Comparison of ENCODE assay signal across 8 mouse cellular contexts in genomic region chr12:3235124-3235631, GRCm38 (mm10).
DNase-seq lines count a peak whose midpoint lies in the region; ATAC-seq and TF ChIP-seq lines count a peak whose summit lies in the region.

No protein-coding gene starts in this region.

- no peaks in the 10 kb centered on the region for H3K4me1 ChIP-seq in bone marrow macrophage, adult 2 months (ENCODE audit: control insufficient read depth, insufficient read depth, low read length)
- H3K4me1 ChIP-seq in embryonic fibroblast, embryonic 13.5 days (ENCODE audit: control insufficient read depth, insufficient read depth, low read length) = no peaks in the 10 kb centered on the region
- no peaks in the 10 kb centered on the region for H3K4me1 ChIP-seq in heart, embryonic 11.5 days (ENCODE audit: control insufficient read depth, insufficient read depth, low read length)
- no peaks in the 10 kb centered on the region for H3K4me1 ChIP-seq in kidney, embryonic 16.5 days (ENCODE audit: insufficient read depth, low read length)
- H3K4me1 ChIP-seq in liver, adult 2 months (ENCODE audit: control insufficient read depth, insufficient read depth, low read length) = peaks cover 4% of the 10 kb centered on the region; the same call in 1 of the 2 replicates

- H3K9me3 ChIP-seq in heart, embryonic 11.5 days (replicated peaks; ENCODE audit: control insufficient read depth, low read length) = peaks cover 11% of the 10 kb centered on the region
- peaks cover 16% of the 10 kb centered on the region for H3K9me3 ChIP-seq in kidney, embryonic 16.5 days (ENCODE audit: low read length)

- peak overlapping the region; percentile 68 for H3K4me2 ChIP-seq in heart, embryonic 11.5 days
- peak overlapping the region; percentile 57 for H3K4me2 ChIP-seq in kidney, embryonic 16.5 days (replicated peaks; ENCODE audit: low read depth, low read length)
- peak overlapping the region; percentile 85 for H3K4me2 ChIP-seq in myocyte (ENCODE audit: low read depth)

- TF ChIP-seq POLR2A in bone marrow macrophage, adult 2 months (IDR thresholded peaks at IDR 0.05; ENCODE audit: borderline replicate concordance, low read depth, low read length) = no peak
- TF ChIP-seq POLR2A in embryonic fibroblast, embryonic 13.5 days (IDR thresholded peaks at IDR 0.05; ENCODE audit: low read depth, low read length) = peak; percentile 40; the same call in 1 of the 2 replicates
- peak; percentile 43; the same call in 1 of the 2 replicates for TF ChIP-seq POLR2A in liver, adult 2 months (IDR thresholded peaks at IDR 0.05; ENCODE audit: extremely low read depth, insufficient read depth, low read length)
- TF ChIP-seq POLR2A in myocyte (IDR thresholded peaks at IDR 0.05; ENCODE audit: insufficient read length, low read depth) = no peak

- peak; percentile 87 to 89 for DNase-seq in B cell, adult 2 months
- peak; percentile 100 for DNase-seq in liver, adult 2 months (ENCODE audit: extremely low read depth, low read depth, low spot score)
- DNase-seq in splenic B cell, adult 2 months (ENCODE audit: low read depth, low spot score) = peak; percentile 98

- peak; percentile 84 for ATAC-seq in heart, embryonic 11.5 days (replicated peaks; ENCODE audit: insufficient number of reproducible peaks, low FRiP score, low TSS enrichment)
- peak; percentile 93 for ATAC-seq in kidney, embryonic 16.5 days (ENCODE audit: low FRiP score, low TSS enrichment)

- H3ac ChIP-seq in myocyte (ENCODE audit: control insufficient read depth, insufficient read length) = peak overlapping the region; percentile 14

- H3K36me3 ChIP-seq in heart, embryonic 11.5 days (ENCODE audit: control insufficient read depth, insufficient read depth, low read length) = peaks cover 28% of the 10 kb centered on the region
- H3K36me3 ChIP-seq in kidney, embryonic 16.5 days (ENCODE audit: insufficient read depth, low read length) = peaks cover 34% of the 10 kb centered on the region
- H3K36me3 ChIP-seq in liver, adult 2 months (ENCODE audit: control insufficient read depth, insufficient read depth, low read length) = peaks cover 2% of the 10 kb centered on the region; the same call in 1 of the 2 replicates
- peaks cover 15% of the 10 kb centered on the region for H3K36me3 ChIP-seq in myocyte (ENCODE audit: control insufficient read depth, insufficient read depth)
- peaks cover 8% of the 10 kb centered on the region for H3K36me3 ChIP-seq in splenic B cell, adult 2 months (ENCODE audit: control insufficient read depth, insufficient read depth, low read length, poor library complexity, severe bottlenecking)

- H3K79me2 ChIP-seq in liver, adult 2 months (ENCODE audit: control insufficient read depth, insufficient read depth, low read length) = peaks cover 7% of the 10 kb centered on the region
- peaks cover 11% of the 10 kb centered on the region for H3K79me2 ChIP-seq in myocyte (ENCODE audit: control insufficient read depth, insufficient read depth)

- peak overlapping the region; percentile 68; the same call in 1 of the 2 replicates for H3K9ac ChIP-seq in heart, embryonic 11.5 days (ENCODE audit: low read depth, low read length)
- H3K9ac ChIP-seq in kidney, embryonic 16.5 days (replicated peaks; ENCODE audit: low read length) = peak overlapping the region; percentile 63
- H3K9ac ChIP-seq in liver, adult 2 months (ENCODE audit: low read depth, low read length) = peak overlapping the region; percentile 16

- peak overlapping the region; percentile 81; the same call in 1 of the 2 replicates for H3K27ac ChIP-seq in bone marrow macrophage, adult 2 months (ENCODE audit: insufficient read depth, low read depth, low read length)
- no peak overlapping the region for H3K27ac ChIP-seq in embryonic fibroblast, embryonic 13.5 days (ENCODE audit: insufficient read depth, low read length)
- peak overlapping the region; percentile 92 for H3K27ac ChIP-seq in heart, embryonic 11.5 days (ENCODE audit: low read depth, low read length)
- H3K27ac ChIP-seq in kidney, embryonic 16.5 days (ENCODE audit: low read length) = peak overlapping the region; percentile 88
- no peak overlapping the region for H3K27ac ChIP-seq in liver, adult 2 months (replicated peaks; ENCODE audit: insufficient read depth, low read depth, low read length)

- WGBS in heart, embryonic 11.5 days (ENCODE audit: insufficient replicate concordance) = 29% methylated on average over 35 of the region's 36 CpGs
- WGBS in kidney, embryonic 16.5 days = 12% methylated on average over 33 of the region's 36 CpGs
- WGBS in liver, adult 2 months = 54% methylated on average over 36 of the region's 36 CpGs

- TF ChIP-seq CTCF in bone marrow macrophage, adult 2 months (IDR thresholded peaks at IDR 0.05; ENCODE audit: low read depth, low read length) = no peak
- TF ChIP-seq CTCF in embryonic fibroblast, embryonic 13.5 days (IDR thresholded peaks at IDR 0.05; ENCODE audit: borderline replicate concordance, insufficient read depth, low read length) = no peak
- TF ChIP-seq CTCF in liver, adult 2 months (IDR thresholded peaks at IDR 0.05; ENCODE audit: low read depth, low read length) = no peak

- peak overlapping the region; percentile 85 for H3K4me3 ChIP-seq in bone marrow macrophage, adult 2 months (ENCODE audit: insufficient read depth, low read length)
- H3K4me3 ChIP-seq in embryonic fibroblast, embryonic 13.5 days (ENCODE audit: insufficient read depth, low read length) = peak overlapping the region; percentile 50
- H3K4me3 ChIP-seq in heart, embryonic 11.5 days (ENCODE audit: low read depth, low read length) = peak overlapping the region; percentile 60
- H3K4me3 ChIP-seq in kidney, embryonic 16.5 days (ENCODE audit: low read length) = peak overlapping the region; percentile 63
- peak overlapping the region; percentile 71 for H3K4me3 ChIP-seq in liver, adult 2 months (ENCODE audit: insufficient read depth, low read depth, low read length)
- H3K4me3 ChIP-seq in myocyte = peak overlapping the region; percentile 48

- H3K27me3 ChIP-seq in heart, embryonic 11.5 days (ENCODE audit: control insufficient read depth, insufficient read depth, low read length) = no peaks in the 10 kb centered on the region
- H3K27me3 ChIP-seq in kidney, embryonic 16.5 days (ENCODE audit: insufficient read depth, low read length) = no peaks in the 10 kb centered on the region
- no peaks in the 10 kb centered on the region for H3K27me3 ChIP-seq in liver, adult 2 months (ENCODE audit: control insufficient read depth, insufficient read depth, low read length)
- H3K27me3 ChIP-seq in myocyte (ENCODE audit: control insufficient read depth, insufficient read depth, insufficient read length) = no peaks in the 10 kb centered on the region
- H3K27me3 ChIP-seq in splenic B cell, adult 2 months (ENCODE audit: control insufficient read depth, insufficient read depth, low read length, poor library complexity, severe bottlenecking) = no peaks in the 10 kb centered on the region

TF ChIP-seq in myocyte, 11 proteins besides CTCF, POLR2A, EP300 and RAD21:
- TF ChIP-seq MYOG (IDR thresholded peaks at IDR 0.05; ENCODE audit: control insufficient read depth in 1 of 3, insufficient read depth in 1 of 3, insufficient read length in 2 of 3, low read depth in 2 of 3) (no peak), USF1 (IDR thresholded peaks at IDR 0.05; ENCODE audit: low read depth) (peak; percentile 78), SRF (IDR thresholded peaks at IDR 0.05; ENCODE audit: control insufficient read depth, insufficient read length, low read depth) (peak; percentile 88)

Comparison
In these comparisons a context has a peak if more than half of its experiments do, and no peak if none do; other contexts are left out.
1. H3K27ac ChIP-seq: peak in bone marrow macrophage, adult 2 months (single experiment), heart, embryonic 11.5 days (single experiment) and kidney, embryonic 16.5 days (single experiment); none in embryonic fibroblast, embryonic 13.5 days (single experiment) and liver, adult 2 months (single experiment).
2. POLR2A ChIP-seq: peak in embryonic fibroblast, embryonic 13.5 days (single experiment) and liver, adult 2 months (single experiment); none in bone marrow macrophage, adult 2 months (single experiment) and myocyte (single experiment).
3. H3K9ac ChIP-seq: peak in every context shown above with its lines; median percentile 68 in heart, embryonic 11.5 days; 63 in kidney, embryonic 16.5 days; 16 in liver, adult 2 months.
4. Peak in every context shown above with its lines, with median percentiles within 50 percentile points of each other: DNase-seq, H3K4me3 ChIP-seq and H3K4me2 ChIP-seq.